Mouse (Mus musculus) macrophage (primary cell): Measurements from ENCODE around the gene Samm50. TPM values are rescaled to one million over a fixed set of nuclear protein-coding genes. Genes with fewer than 3 reads are reported as not detected.
"Not testable (repeated sequence)": the region's sequence is repeated elsewhere in the genome, so short reads cannot be mapped to it uniquely, and the experiment has no call there.

Experiments
- H3K27ac ChIP-seq: fragments of 350-480 bp; formaldehyde crosslinking; 2 replicates; pipeline ENCODE4 v1.9.0; 2021
- H3K36me3 ChIP-seq: fragments of 350-480 bp; formaldehyde crosslinking; 2 replicates; pipeline ENCODE4 v1.9.0; 2021; ENCODE audit errors: inconsistent target
- H3K4me3 ChIP-seq: fragments of 350-480 bp; formaldehyde crosslinking; 2 replicates; pipeline ENCODE4 v1.9.0; 2021; ENCODE audit errors: inconsistent target
- H3K79me2 ChIP-seq: fragments of 350-480 bp; formaldehyde crosslinking; 2 replicates; pipeline ENCODE4 v1.9.0; 2021; ENCODE audit errors: inconsistent target
- WGBS: methylation state at CpG from one replicate; pipeline ENCODE4 v1.1.7; 2026; ENCODE audit warnings: inconsistent platforms; ENCODE audit not compliant: missing documents; 5-methylcytosine and 5-hydroxymethylcytosine counted together
- polyA plus RNA-seq: library from polyadenylated mRNA; stranded (reverse); fragments of 250-400 nt; gene quantifications from 3 replicates; pipeline ENCODE4 v1.2.4, GENCODE M21; 2018; ENCODE audit warnings: inconsistent platforms
- total RNA-seq, 78 experiments: library from RNA; depleted of rRNA; stranded (reverse); fragments of 250-400 nt; gene quantifications; 1 replicate in 9 of 78; 2 replicates in 24 of 78; 3 replicates in 43 of 78; 4 replicates in 2 of 78; pipeline ENCODE4 v1.2.4; 2018; ENCODE audit warnings: inconsistent platforms in 56 of 78

Gene Samm50
- total RNA-seq (2018; cell fraction: chromatin; rRNA removed), result 100 to 1,000 TPM in 5 of 26 experiments, 10 to 100 TPM in 21; 18.5 to 123 (median 67.5) TPM
- 10 to 100 TPM; 27.1 to 47.6 (median 36.5) TPM for total RNA-seq (2018; cell fraction: cytosol; rRNA removed)
- 10 to 100 TPM; 18.4 to 63.8 (median 32.8) TPM for total RNA-seq (2018; cell fraction: nucleus; rRNA removed)
- polyA plus RNA-seq, result 34.7 to 49.7 TPM (median 46.2 TPM) in 3 replicates

DNA sequence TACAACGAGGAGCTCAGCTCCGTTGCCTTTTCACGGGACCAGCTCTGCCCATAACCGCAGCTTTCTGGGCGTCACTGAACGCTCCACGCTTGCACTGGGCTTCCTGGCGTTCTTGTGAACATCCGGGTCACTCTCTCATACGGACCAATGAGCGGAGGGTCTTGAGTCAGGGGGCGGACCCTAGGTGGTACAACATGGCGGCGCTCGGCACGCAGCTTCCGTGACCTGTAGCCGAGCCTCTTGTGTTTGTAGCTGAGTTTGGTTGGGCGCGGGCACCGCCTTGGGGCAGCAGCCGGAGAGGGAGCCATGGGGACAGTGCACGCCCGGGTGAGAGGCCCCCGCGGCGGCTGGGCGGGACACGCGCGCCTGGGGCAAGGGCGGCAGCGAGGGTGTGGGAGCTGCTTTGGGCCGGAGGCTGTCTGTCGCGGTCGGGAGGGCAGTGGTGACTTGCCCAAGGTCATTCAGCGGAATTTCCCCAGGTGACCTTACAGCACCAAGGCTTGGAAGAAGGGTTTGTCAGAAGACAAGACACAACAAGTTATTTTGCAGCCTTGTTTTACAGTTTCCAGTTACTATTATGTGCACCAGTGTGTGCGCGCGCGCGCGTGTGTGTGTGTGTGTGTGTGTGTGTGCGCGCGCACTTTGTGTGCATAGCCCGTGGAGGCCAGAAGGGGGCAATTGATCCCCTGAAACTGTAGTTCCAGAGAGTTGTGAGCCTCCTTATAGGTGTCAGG, at the start of gene Samm50:
Samm50 (plus strand) TSS at position 184 of the 734 bp plus-strand sequence.
- WGBS, result 2% methylated on average over 47 of the region's 48 CpGs
- H3K4me3 ChIP-seq, result peak within 1 kb of the TSS; percentile 87
- peaks cover 29% of the 10 kb centered on the region for H3K79me2 ChIP-seq
- peak within 1 kb of the TSS; percentile 73 for H3K27ac ChIP-seq
- H3K36me3 ChIP-seq, result peaks cover 19% of the 10 kb centered on the region

- WGBS, result 77% methylated on average over 2 of the region's 2 CpGs
- no peaks in the 10 kb centered on the region for H3K36me3 ChIP-seq
- H3K27ac ChIP-seq, result no peak overlapping the region
- no peaks in the 10 kb centered on the region for H3K79me2 ChIP-seq
- no peak overlapping the region for H3K4me3 ChIP-seq
Measured at GRCm38 (mm10) chr15:84156158-84156557, 35.9 kb upstream of the Samm50 start.

GRCm38 (mm10) chr15:84157530-84157929, 34.5 kb upstream of the Samm50 start:
- not testable (repeated sequence) for H3K4me3 ChIP-seq, H3K27ac ChIP-seq, H3K79me2 ChIP-seq, H3K36me3 ChIP-seq
- 93% methylated on average over 6 of the region's 6 CpGs for WGBS

DNA sequence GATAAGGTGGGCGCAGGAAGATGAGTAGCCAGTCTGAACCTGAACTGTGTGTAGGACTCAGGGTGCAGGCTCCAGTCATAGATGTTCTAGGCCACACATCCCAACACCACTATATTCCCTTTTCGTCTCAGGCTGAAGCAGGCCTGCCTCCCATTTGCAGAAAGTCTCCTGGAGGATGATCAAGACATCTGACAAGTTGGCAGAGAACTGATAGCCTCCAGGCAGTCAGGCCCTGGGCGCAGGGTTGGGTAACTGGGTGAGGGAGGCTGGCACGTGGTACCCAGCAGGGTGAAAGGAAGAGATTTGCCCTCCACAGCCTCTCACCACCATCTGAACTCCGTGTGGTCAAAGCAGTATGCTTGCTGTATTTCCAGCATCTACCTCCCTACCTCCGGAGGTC, 30.2 kb upstream of the Samm50 start:
- Histone ChIP-seq H3K36me3 (no peaks in the 10 kb centered on the region), H3K27ac (no peak overlapping the region), H3K4me3 (no peak overlapping the region), H3K79me2 (no peaks in the 10 kb centered on the region)
- 89% methylated on average over 6 of the region's 6 CpGs for WGBS

- Histone ChIP-seq H3K27ac (no peak overlapping the region), H3K4me3 (no peak overlapping the region), H3K36me3 (no peaks in the 10 kb centered on the region), H3K79me2 (no peaks in the 10 kb centered on the region)
- WGBS, result 55% methylated on average over 6 of the region's 6 CpGs
Measured at GRCm38 (mm10) chr15:84166818-84167217, 25.2 kb upstream of the Samm50 start.

DNA sequence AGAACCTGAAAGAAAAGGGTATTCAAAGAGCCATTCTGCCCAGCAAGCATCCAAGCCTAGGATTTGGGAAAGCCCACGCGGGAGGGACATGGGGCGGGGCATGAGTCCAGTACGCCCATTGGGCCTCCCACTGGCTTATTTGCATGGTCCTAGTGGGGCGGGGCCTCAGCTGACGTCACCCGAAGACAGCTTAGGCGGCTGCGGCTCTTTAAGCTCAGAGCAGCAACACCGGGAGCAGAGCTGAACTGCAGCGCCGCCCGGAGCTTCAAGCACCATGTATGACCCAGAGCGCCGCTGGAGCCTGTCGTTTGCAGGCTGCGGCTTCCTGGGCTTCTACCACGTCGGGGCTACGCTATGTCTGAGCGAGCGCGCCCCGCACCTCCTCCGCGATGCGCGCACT, 24.4 kb upstream of the Samm50 start, which contains the start of gene Pnpla3:
Pnpla3 (plus strand) TSS at position 238 of the 400 bp plus-strand sequence.
- Histone ChIP-seq H3K36me3 (no peaks in the 10 kb centered on the region), H3K27ac (no peak within 1 kb of the TSS), H3K4me3 (no peak within 1 kb of the TSS), H3K79me2 (no peaks in the 10 kb centered on the region)
- under 1% methylated on average over 27 of the region's 28 CpGs for WGBS

- Histone ChIP-seq H3K4me3 (no peak overlapping the region), H3K36me3 (no peaks in the 10 kb centered on the region), H3K27ac (no peak overlapping the region), H3K79me2 (no peaks in the 10 kb centered on the region)
- WGBS, result 12% methylated on average over 28 of the region's 28 CpGs
Measured at GRCm38 (mm10) chr15:84168170-84169161, 23.6 kb upstream of the Samm50 start.

DNA sequence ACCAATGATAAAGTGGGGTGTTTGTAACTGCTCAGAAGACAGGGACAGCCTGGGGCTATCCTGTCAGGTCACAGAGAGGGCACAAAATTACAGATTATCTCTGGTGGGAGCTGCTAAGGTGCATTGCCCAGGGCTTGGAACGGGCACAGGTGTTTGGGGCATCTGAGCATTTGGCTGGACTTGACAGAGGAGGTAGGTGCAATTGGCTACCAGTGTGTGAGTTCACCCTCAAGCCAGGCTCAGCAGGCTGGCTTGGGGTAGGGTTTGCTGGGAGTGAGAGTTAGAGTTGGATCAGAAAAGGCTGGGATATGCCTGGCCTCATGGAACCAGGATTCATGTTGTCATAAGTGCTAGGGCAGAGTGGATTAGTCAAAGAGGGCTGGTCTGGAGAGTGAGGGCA, 22.5 kb upstream of the Samm50 start:
- 90% methylated on average over 1 of the region's 1 CpGs for WGBS
- Histone ChIP-seq H3K27ac (no peak overlapping the region), H3K79me2 (no peaks in the 10 kb centered on the region), H3K4me3 (no peak overlapping the region), H3K36me3 (no peaks in the 10 kb centered on the region)

GRCm38 (mm10) chr15:84171166-84171565, 20.9 kb upstream of the Samm50 start:
- no peaks in the 10 kb centered on the region for H3K36me3 ChIP-seq
- WGBS, result 93% methylated on average over 7 of the region's 7 CpGs

GRCm38 (mm10) chr15:84178733-84179132, 13.3 kb upstream of the Samm50 start:
- 73% methylated on average over 9 of the region's 9 CpGs for WGBS

More at GRCm38 (mm10) chr15:84171166-84171565, 20.9 kb upstream of the Samm50 start:
- H3K79me2 ChIP-seq, result no peaks in the 10 kb centered on the region
- no peak overlapping the region for H3K27ac ChIP-seq
- no peak overlapping the region for H3K4me3 ChIP-seq

GRCm38 (mm10) chr15:84182000-84182399, 10.0 kb upstream of the Samm50 start:
- no peaks in the 10 kb centered on the region for H3K79me2 ChIP-seq
- no peaks in the 10 kb centered on the region for H3K36me3 ChIP-seq
- WGBS, result 88% methylated on average over 6 of the region's 6 CpGs
- no peak overlapping the region for H3K4me3 ChIP-seq
- no peak overlapping the region for H3K27ac ChIP-seq

More at GRCm38 (mm10) chr15:84178733-84179132, 13.3 kb upstream of the Samm50 start:
- Histone ChIP-seq H3K36me3 (no peaks in the 10 kb centered on the region), H3K4me3 (no peak overlapping the region), H3K27ac (no peak overlapping the region), H3K79me2 (no peaks in the 10 kb centered on the region)

- H3K36me3 ChIP-seq, result no peaks in the 10 kb centered on the region
- peak overlapping the region; percentile 69 for H3K27ac ChIP-seq
- H3K79me2 ChIP-seq, result no peaks in the 10 kb centered on the region
- no peak overlapping the region for H3K4me3 ChIP-seq
- 0% methylated on average over 1 of the region's 1 CpGs for WGBS
Measured at GRCm38 (mm10) chr15:84183967-84184366, 8.1 kb upstream of the Samm50 start.

- H3K27ac ChIP-seq, result no peak overlapping the region
- H3K36me3 ChIP-seq, result no peaks in the 10 kb centered on the region
- H3K4me3 ChIP-seq, result no peak overlapping the region
- H3K79me2 ChIP-seq, result no peaks in the 10 kb centered on the region; the same call in 1 of the 2 replicates
- 86% methylated on average over 4 of the region's 4 CpGs for WGBS
Measured at GRCm38 (mm10) chr15:84186196-84186595, 5.8 kb upstream of the Samm50 start.

GRCm38 (mm10) chr15:84188887-84189530, 3.0 kb upstream of the Samm50 start:
- 77% methylated on average over 2 of the region's 2 CpGs for WGBS
- Histone ChIP-seq H3K27ac (no peak overlapping the region), H3K79me2 (peaks cover 17% of the 10 kb centered on the region), H3K4me3 (no peak overlapping the region), H3K36me3 (no peaks in the 10 kb centered on the region)
